17 mouse cellular contexts compared by ENCODE assay signal in genomic region chr12:44099188-44099587, GRCm38 (mm10).
"Had no signal": no experiment of that assay in that cellular context is flagged by ENCODE, and none has a peak within 500 bp of the region (broad histone marks: within the 10 kb centered on the region; RNA-seq: fewer than 3 reads in every experiment).

No protein-coding gene starts in this region.

- H3K9ac ChIP-seq: liver, postnatal 0 days; lung, embryonic 15.5 days; midbrain, embryonic 13.5 days; midbrain, embryonic 15.5 days; neural tube, embryonic 12.5 days had no signal

- H3K4me3 ChIP-seq: lung, embryonic 15.5 days; megakaryocyte, embryonic 14.5 days; midbrain, embryonic 13.5 days; midbrain, embryonic 15.5 days; neural tube, embryonic 12.5 days had no signal

- H3K4me1 ChIP-seq: lung, embryonic 15.5 days; megakaryocyte, embryonic 14.5 days; midbrain, embryonic 13.5 days; midbrain, embryonic 15.5 days; neural tube, embryonic 12.5 days had no signal

- H3K4me2 ChIP-seq: lung, embryonic 15.5 days; midbrain, embryonic 11.5 days; midbrain, embryonic 13.5 days; midbrain, embryonic 15.5 days; neural tube, embryonic 12.5 days had no signal

- ATAC-seq: liver, postnatal 0 days; lung, postnatal 0 days; midbrain, embryonic 13.5 days; midbrain, embryonic 15.5 days had no signal

- H3K9me3 ChIP-seq: lung, embryonic 15.5 days; megakaryocyte, embryonic 14.5 days; midbrain, embryonic 13.5 days; midbrain, embryonic 15.5 days; neural tube, embryonic 12.5 days had no signal

- DNase-seq: liver, postnatal 0 days; lung, adult 2 months; lung, postnatal 14 days; lung, postnatal 36 days; right cerebral cortex, postnatal 14 days; spleen, adult 18-20 months; thymus, adult 2 months; thymus, postnatal 25 days; thymus, postnatal 4 days had no signal

- H3K27me3 ChIP-seq: lung, embryonic 15.5 days; megakaryocyte, embryonic 14.5 days; midbrain, embryonic 13.5 days; midbrain, embryonic 15.5 days; neural tube, embryonic 12.5 days had no signal

- H3K36me3 ChIP-seq: lung, embryonic 15.5 days; midbrain, embryonic 13.5 days; midbrain, embryonic 15.5 days; neural tube, embryonic 12.5 days had no signal

- H3K27ac ChIP-seq: lung, embryonic 15.5 days; macrophage; midbrain, embryonic 13.5 days; midbrain, embryonic 15.5 days; neural tube, embryonic 12.5 days had no signal
